Mouse (Mus musculus): ENCODE measurements around the gene Tram2. TPM values are rescaled to one million over a fixed set of nuclear protein-coding genes. Genes with fewer than 3 reads are reported as not detected.

Gene Tram2
- polyA plus RNA-seq, 1 experiment from 2014 or later: 9.1 TPM

GRCm38 (mm10) chr1:20989461-20990083, 89.5 kb downstream of the Tram2 start:
- no peak for ATAC-seq (ENCODE audit: insufficient number of reproducible peaks, insufficient read depth, low FRiP score, low TSS enrichment, low read depth)
- Histone ChIP-seq H3K9ac (no peak overlapping the region), H3K4me3 (no peak overlapping the region), H3K27me3 (no peaks in the 10 kb centered on the region), H3K27ac (no peak overlapping the region), H3K4me2 (no peak overlapping the region), H3K9me3 (no peaks in the 10 kb centered on the region), H3K4me1 (no peaks in the 10 kb centered on the region), H3K36me3 (no peaks in the 10 kb centered on the region; the same call in 1 of the 2 replicates)
- 83% methylated on average over 11 of the region's 11 CpGs for WGBS

DNA sequence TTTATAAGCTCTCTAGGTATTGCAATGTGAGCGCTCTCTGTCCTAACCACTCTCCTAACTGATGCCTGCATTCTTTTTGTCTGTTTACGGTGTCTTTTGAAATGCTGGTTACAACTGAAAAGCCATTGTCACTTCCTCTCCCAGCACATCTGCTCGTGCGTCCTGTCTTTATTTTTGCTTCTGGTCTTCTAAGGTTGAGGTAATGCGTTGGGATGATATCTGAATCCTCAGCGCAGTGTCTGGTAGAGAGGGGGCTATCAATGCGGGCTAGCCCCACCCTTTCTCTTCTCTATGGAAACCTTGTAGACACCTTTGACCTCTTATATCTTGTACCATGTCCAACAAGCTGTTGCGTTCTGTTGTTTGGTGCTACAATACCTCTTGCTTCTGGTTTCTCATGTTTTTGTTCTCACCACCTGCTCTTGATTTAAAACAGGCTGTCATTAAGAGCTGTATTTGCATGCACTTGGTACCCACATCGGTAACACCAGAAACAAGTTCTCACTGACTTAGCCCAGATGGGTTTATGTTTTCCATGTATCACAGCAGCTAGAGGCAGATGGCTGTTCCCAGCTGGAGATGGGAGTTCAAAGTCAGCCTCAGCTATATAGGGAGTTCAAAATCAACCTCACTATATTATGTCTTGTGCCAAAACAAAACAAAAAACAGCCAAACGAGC, 92.5 kb downstream of the Tram2 start:
- Histone ChIP-seq H3K27ac (no peak overlapping the region), H3K9me3 (no peaks in the 10 kb centered on the region), H3K36me3 (no peaks in the 10 kb centered on the region), H3K4me2 (no peak overlapping the region), H3K4me1 (no peaks in the 10 kb centered on the region), H3K9ac (no peak overlapping the region), H3K4me3 (no peak overlapping the region), H3K27me3 (no peaks in the 10 kb centered on the region)
- 69% methylated on average over 10 of the region's 10 CpGs for WGBS
- no peak for ATAC-seq (ENCODE audit: insufficient number of reproducible peaks, insufficient read depth, low FRiP score, low TSS enrichment, low read depth)

DNA sequence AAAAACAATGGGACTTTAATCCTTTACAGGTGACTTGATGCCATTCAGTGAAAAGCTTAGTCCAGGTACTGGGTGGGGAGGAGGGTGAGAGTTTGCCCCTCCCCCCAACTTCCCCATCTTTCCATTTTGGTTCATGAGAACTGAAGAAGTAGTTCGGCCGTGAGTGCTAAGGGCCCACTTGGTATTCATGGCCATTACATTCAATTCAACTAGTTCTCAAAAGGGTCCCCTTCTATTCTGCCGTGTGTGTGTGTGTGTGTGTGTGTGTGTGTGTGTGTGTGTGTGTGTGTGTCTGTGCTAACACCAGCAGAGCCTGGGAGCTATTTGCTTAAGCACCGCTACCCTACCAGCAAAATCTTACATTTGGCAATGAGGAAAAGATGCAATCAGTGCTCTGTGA, 94.4 kb downstream of the Tram2 start:
- WGBS: 80% methylated on average over 4 of the region's 4 CpGs
- no peak overlapping the region for H3K27ac ChIP-seq
- no peaks in the 10 kb centered on the region for H3K4me1 ChIP-seq
- H3K9me3 ChIP-seq: no peaks in the 10 kb centered on the region
- H3K4me3 ChIP-seq: no peak overlapping the region
- ATAC-seq (ENCODE audit: insufficient number of reproducible peaks, insufficient read depth, low FRiP score, low TSS enrichment, low read depth): no peak
- H3K4me2 ChIP-seq: no peak overlapping the region
- no peak overlapping the region for H3K9ac ChIP-seq
- H3K36me3 ChIP-seq: no peaks in the 10 kb centered on the region
- no peaks in the 10 kb centered on the region for H3K27me3 ChIP-seq

- H3K9ac ChIP-seq: no peak overlapping the region
- WGBS: 55% methylated on average over 2 of the region's 2 CpGs
- H3K27ac ChIP-seq: no peak overlapping the region
- H3K9me3 ChIP-seq: no peaks in the 10 kb centered on the region
- H3K4me2 ChIP-seq: no peak overlapping the region
- H3K36me3 ChIP-seq: no peaks in the 10 kb centered on the region
- H3K27me3 ChIP-seq: no peaks in the 10 kb centered on the region
- no peak for ATAC-seq (ENCODE audit: insufficient number of reproducible peaks, insufficient read depth, low FRiP score, low TSS enrichment, low read depth)
- H3K4me1 ChIP-seq: no peaks in the 10 kb centered on the region
- no peak overlapping the region for H3K4me3 ChIP-seq
Measured at GRCm38 (mm10) chr1:20984103-20984502, 94.9 kb downstream of the Tram2 start.

DNA sequence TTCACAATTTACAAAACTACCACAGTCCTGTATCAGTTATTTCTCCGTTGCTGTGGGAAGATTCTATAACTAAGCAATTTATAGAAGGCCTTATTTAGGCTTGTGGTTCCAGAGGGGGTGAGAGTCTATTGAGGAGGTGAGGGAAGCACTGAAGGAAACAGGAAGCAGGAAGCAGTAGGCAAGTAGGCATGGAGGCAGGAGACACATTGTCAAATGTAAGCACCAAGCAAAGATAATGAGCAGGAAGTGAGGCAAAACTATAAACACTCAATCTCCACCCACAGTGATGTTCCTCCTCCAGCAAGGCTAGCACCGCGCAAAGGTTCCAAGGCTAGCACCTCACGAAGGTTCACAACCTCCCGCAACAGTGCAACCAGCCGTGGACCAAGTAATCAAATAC, 97.3 kb downstream of the Tram2 start:
- Histone ChIP-seq H3K27ac (no peak overlapping the region), H3K27me3 (no peaks in the 10 kb centered on the region), H3K36me3 (no peaks in the 10 kb centered on the region), H3K4me3 (no peak overlapping the region), H3K4me2 (no peak overlapping the region), H3K4me1 (no peaks in the 10 kb centered on the region), H3K9me3 (no peaks in the 10 kb centered on the region), H3K9ac (no peak overlapping the region)
- WGBS: 89% methylated on average over 6 of the region's 6 CpGs
- ATAC-seq (ENCODE audit: insufficient number of reproducible peaks, insufficient read depth, low FRiP score, low TSS enrichment, low read depth): no peak

DNA sequence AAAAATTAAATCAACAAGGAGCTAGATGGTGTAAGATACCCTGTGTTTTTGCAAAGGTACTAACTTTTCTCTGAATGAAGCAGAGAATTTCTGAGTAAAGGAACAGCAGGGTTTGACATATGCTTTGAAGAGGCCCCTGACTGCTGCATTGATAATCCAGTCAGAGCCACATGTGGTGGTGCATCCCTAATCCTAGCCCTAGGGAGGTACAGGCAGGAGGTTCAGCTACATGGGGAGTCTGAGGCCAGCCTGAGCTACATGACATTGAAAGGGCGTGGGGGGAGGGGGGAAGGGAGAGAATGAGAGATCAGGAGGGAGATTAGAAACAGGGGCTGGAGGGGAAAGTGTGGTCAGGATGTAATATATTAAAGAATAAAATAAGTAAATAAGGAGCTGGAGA, 98.5 kb downstream of the Tram2 start:
- H3K4me2 ChIP-seq: no peak overlapping the region
- H3K27me3 ChIP-seq: no peaks in the 10 kb centered on the region
- H3K9me3 ChIP-seq: no peaks in the 10 kb centered on the region
- H3K27ac ChIP-seq: no peak overlapping the region
- no peak for ATAC-seq (ENCODE audit: insufficient number of reproducible peaks, insufficient read depth, low FRiP score, low TSS enrichment, low read depth)
- no peak overlapping the region for H3K4me3 ChIP-seq
- no peaks in the 10 kb centered on the region for H3K36me3 ChIP-seq
- no peaks in the 10 kb centered on the region for H3K4me1 ChIP-seq
- 24% methylated on average over 1 of the region's 1 CpGs for WGBS
- H3K9ac ChIP-seq: no peak overlapping the region

DNA sequence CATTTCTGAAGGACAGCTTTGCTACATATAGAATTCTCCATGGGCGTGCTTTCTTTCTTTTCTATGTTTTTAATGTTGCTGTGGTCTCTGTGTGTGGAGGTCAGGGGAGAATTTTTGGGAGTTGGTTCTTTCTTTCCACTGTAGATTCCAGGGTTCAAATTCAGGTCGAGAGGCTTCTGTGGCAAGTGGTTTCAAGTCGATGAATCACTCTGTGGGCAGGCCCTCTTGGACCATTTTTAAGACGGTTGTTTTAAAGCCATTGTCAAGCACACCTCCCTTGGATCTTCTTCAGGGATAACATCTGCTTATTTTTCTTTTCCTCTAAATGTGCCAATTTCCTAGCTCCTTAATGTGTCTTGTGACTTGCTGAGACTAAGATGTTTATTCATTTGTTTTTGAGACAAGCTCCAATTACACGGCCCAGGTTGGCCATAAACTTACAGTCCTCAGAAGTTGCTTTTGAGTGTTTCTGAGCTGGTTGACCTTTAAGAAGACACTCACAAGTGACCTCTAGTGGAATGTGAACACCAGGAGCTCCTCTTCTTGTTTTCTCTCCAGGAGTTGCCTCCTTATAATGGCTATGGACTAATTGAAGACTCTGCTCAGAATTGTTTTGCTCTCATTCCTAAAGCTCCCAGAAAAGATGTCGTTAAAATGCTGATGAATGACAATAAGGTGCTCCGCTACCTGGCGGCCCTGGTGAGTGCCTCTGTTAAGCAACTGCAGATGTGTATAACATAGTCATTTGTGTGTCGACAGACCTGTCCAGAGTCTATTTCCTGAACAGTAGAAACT, 104.5 kb downstream of the Tram2 start:
- 73% methylated on average over 9 of the region's 9 CpGs for WGBS
- H3K4me3 ChIP-seq: no peak overlapping the region
- no peaks in the 10 kb centered on the region for H3K9me3 ChIP-seq
- H3K36me3 ChIP-seq: no peaks in the 10 kb centered on the region
- H3K27ac ChIP-seq: no peak overlapping the region
- no peak overlapping the region for H3K4me2 ChIP-seq
- no peaks in the 10 kb centered on the region for H3K4me1 ChIP-seq
- no peak for ATAC-seq (ENCODE audit: insufficient number of reproducible peaks, insufficient read depth, low FRiP score, low TSS enrichment, low read depth)
- no peaks in the 10 kb centered on the region for H3K27me3 ChIP-seq
- H3K9ac ChIP-seq: no peak overlapping the region

- 93% methylated on average over 6 of the region's 6 CpGs for WGBS
- no peaks in the 10 kb centered on the region for H3K9me3 ChIP-seq
- H3K4me3 ChIP-seq: no peak overlapping the region
- H3K27ac ChIP-seq: no peak overlapping the region
- no peak for ATAC-seq (ENCODE audit: insufficient number of reproducible peaks, insufficient read depth, low FRiP score, low TSS enrichment, low read depth)
- no peaks in the 10 kb centered on the region for H3K36me3 ChIP-seq
- no peak overlapping the region for H3K4me2 ChIP-seq
- no peaks in the 10 kb centered on the region for H3K27me3 ChIP-seq
- no peaks in the 10 kb centered on the region for H3K4me1 ChIP-seq
- no peak overlapping the region for H3K9ac ChIP-seq
Measured at GRCm38 (mm10) chr1:20973389-20973788, 105.6 kb downstream of the Tram2 start.

GRCm38 (mm10) chr1:20969642-20970041, 109.4 kb downstream of the Tram2 start:
- H3K4me2 ChIP-seq: no peak overlapping the region
- no peaks in the 10 kb centered on the region for H3K36me3 ChIP-seq
- no peak overlapping the region for H3K27ac ChIP-seq
- no peak overlapping the region for H3K9ac ChIP-seq
- no peaks in the 10 kb centered on the region for H3K9me3 ChIP-seq
- no peak for ATAC-seq (ENCODE audit: insufficient number of reproducible peaks, insufficient read depth, low FRiP score, low TSS enrichment, low read depth)
- 86% methylated on average over 2 of the region's 2 CpGs for WGBS
- no peaks in the 10 kb centered on the region for H3K4me1 ChIP-seq
- no peaks in the 10 kb centered on the region for H3K27me3 ChIP-seq
- no peak overlapping the region for H3K4me3 ChIP-seq

DNA sequence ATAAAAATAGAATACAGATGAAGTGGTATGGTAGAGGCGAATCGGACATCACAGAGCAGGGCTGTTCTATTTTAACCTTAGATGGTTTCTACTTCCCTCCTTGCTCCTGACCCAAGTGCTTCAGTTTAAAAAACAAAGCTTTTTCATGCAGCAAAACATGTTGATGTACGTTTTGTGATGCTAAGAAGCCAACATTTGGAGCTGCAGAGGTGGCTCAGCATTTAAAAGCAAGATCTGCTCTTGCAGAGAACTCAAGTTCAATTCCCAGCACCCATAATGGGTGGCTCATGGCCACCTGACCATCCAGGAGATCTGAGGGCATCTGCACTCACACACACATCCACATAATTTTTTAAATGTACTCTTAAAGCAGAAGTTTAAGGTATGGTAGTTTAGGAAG, 124.2 kb downstream of the Tram2 start:
- no peaks in the 10 kb centered on the region for H3K36me3 ChIP-seq
- H3K4me1 ChIP-seq: peaks cover 4% of the 10 kb centered on the region
- no peak overlapping the region for H3K4me2 ChIP-seq
- H3K27ac ChIP-seq: no peak overlapping the region
- no peak overlapping the region for H3K4me3 ChIP-seq
- no peak for ATAC-seq (ENCODE audit: insufficient number of reproducible peaks, insufficient read depth, low FRiP score, low TSS enrichment, low read depth)
- 78% methylated on average over 3 of the region's 3 CpGs for WGBS
- H3K9ac ChIP-seq: no peak overlapping the region
- no peaks in the 10 kb centered on the region for H3K27me3 ChIP-seq
- no peaks in the 10 kb centered on the region for H3K9me3 ChIP-seq

DNA sequence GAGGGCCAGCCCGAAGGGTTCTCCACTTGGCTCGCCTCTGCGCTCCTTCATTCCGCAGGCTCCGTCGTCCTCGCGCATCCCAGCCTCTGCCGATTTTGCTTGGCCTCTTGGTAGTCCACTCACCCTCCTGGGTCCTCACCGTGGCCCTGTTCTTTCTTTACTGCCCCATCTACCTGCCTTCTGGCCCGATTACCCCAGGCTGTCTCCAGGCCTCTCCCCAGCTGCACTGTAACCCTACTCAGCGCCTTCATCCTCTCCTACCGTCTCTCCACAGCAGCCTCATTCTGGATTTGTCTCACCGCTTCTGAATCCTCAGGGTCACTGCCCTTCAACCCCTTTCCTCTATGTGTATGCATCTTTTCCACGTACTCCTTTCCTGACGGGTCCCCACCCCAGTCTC, 127.2 kb downstream of the Tram2 start:
- peak overlapping the region; percentile 81 for H3K4me2 ChIP-seq
- 2% methylated on average over 16 of the region's 16 CpGs for WGBS
- no peaks in the 10 kb centered on the region for H3K9me3 ChIP-seq
- peaks cover 4% of the 10 kb centered on the region for H3K4me1 ChIP-seq
- H3K4me3 ChIP-seq: peak overlapping the region; percentile 59
- H3K27ac ChIP-seq: peak overlapping the region; percentile 74
- ATAC-seq (ENCODE audit: insufficient number of reproducible peaks, insufficient read depth, low FRiP score, low TSS enrichment, low read depth): peak; percentile 43; the same call in 1 of the 2 replicates
- H3K27me3 ChIP-seq: no peaks in the 10 kb centered on the region
- H3K36me3 ChIP-seq: no peaks in the 10 kb centered on the region
- peak overlapping the region; percentile 79 for H3K9ac ChIP-seq

DNA sequence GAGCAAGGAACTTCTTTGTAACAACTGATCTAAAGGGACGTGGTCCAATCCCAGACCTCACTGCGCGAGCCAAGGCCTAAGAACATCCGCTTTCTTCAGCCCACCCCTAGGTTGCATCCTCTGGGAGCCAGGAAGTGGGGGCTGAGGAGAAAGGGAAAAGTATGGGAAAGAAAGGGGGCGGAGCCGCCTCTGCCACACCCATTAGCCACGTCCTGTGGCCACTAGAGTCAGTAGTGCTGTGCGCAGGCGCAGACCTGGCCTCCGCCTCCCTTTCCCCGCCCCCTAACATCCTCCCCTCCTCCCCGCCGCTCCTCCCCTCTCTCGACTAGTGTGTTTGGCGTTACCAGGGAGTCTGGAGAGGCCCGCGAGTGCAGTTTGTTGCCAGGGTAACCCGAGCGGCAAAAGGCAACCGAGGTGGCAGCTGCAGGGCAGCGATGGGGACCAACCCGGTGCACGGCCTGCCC, 127.7 kb downstream of the Tram2 start, which contains the start of gene Efhc1:
Gene Efhc1, plus strand, starts transcription at position 327 of the 464 bp plus-strand sequence.
- peak within 1 kb of the TSS; percentile 59 for H3K4me3 ChIP-seq
- H3K36me3 ChIP-seq: no peaks in the 10 kb centered on the region
- peaks cover 4% of the 10 kb centered on the region for H3K4me1 ChIP-seq
- ATAC-seq (ENCODE audit: insufficient number of reproducible peaks, insufficient read depth, low FRiP score, low TSS enrichment, low read depth): peak; percentile 95
- H3K27ac ChIP-seq: peak within 1 kb of the TSS; percentile 74
- H3K9me3 ChIP-seq: no peaks in the 10 kb centered on the region
- H3K27me3 ChIP-seq: no peaks in the 10 kb centered on the region
- H3K9ac ChIP-seq: peak within 1 kb of the TSS; percentile 79
- peak within 1 kb of the TSS; percentile 81 for H3K4me2 ChIP-seq
- WGBS: under 1% methylated on average over 23 of the region's 23 CpGs

Measured in embryonic facial prominence, embryonic 13.5 days (tissue).